ENCODE assay signal across 11 mouse cellular contexts in the genomic region with DNA sequence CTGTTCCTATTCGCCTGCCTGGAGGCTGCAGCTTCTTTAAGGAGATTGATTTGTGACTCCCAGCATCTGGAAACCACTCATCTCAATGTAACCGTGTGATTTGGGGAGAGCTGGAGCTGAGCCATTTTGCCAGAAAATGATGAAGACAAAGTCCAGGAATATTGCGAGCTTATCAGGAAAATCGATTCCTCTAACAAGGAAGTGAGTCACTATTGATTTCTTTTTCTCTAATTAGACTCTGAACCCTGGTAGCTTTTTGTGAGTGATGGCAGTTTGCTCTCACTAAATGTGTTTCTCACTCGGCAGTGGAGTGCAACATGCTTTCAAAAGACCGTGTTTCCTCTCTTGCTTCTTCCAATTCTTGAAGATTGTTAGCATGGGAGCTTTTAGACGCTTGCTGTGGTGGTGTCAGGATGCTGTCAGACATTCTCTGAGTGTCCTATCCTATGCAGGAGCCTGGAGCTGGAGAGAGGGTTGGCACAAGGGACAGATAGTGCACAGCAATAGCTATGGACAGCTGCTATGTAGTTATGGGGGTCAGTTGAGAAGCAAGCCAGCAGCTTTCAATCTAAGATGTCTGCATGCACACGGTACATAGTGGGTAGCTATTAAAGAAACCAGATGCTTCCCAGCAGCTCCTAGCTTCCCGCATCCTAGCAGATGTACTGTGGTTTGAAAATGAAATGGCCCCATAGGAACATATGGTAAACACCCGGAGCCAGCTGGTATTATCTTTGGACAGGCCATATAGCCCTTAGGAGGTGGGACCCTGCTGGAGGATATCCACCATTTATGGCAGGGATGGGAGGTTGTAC. TPM values are rescaled to one million over a fixed set of nuclear protein-coding genes. Genes with fewer than 3 reads are reported as not detected.
DNase-seq lines count a peak whose midpoint lies in the region; ATAC-seq and TF ChIP-seq lines count a peak whose summit lies in the region.
"Had no signal": no experiment of that assay in that cellular context is flagged by ENCODE, and none has a peak within 500 bp of the region (broad histone marks: within the 10 kb centered on the region; RNA-seq: fewer than 3 reads in every experiment).

No protein-coding gene starts in this region.

- no peaks in the 10 kb centered on the region for H3K9me3 ChIP-seq in midbrain, embryonic 11.5 days (ENCODE audit: control insufficient read depth, low read length)
- H3K9me3 ChIP-seq in midbrain, embryonic 16.5 days (replicated peaks; ENCODE audit: control insufficient read depth, low read length, poor library complexity, severe bottlenecking), result no peaks in the 10 kb centered on the region
- no peaks in the 10 kb centered on the region for H3K9me3 ChIP-seq in intestine, postnatal 0 days (ENCODE audit: control insufficient read depth)
- H3K9me3 ChIP-seq in neural tube, embryonic 14.5 days (ENCODE audit: control insufficient read depth, low read length), result no peaks in the 10 kb centered on the region
- no peaks in the 10 kb centered on the region for H3K9me3 ChIP-seq in kidney, embryonic 16.5 days (ENCODE audit: low read length)
- H3K9me3 ChIP-seq: forebrain, embryonic 15.5 days had no signal

- H3K4me2 ChIP-seq in midbrain, embryonic 11.5 days, result no peak overlapping the region
- H3K4me2 ChIP-seq in midbrain, embryonic 16.5 days (ENCODE audit: low read length), result no peak overlapping the region
- H3K4me2 ChIP-seq in intestine, postnatal 0 days (replicated peaks; ENCODE audit: low read depth), result peak overlapping the region; percentile 32; the same call in 1 of the 2 replicates
- no peak overlapping the region for H3K4me2 ChIP-seq in neural tube, embryonic 14.5 days (ENCODE audit: low read depth, low read length)
- no peak overlapping the region for H3K4me2 ChIP-seq in kidney, embryonic 16.5 days (replicated peaks; ENCODE audit: low read depth, low read length)
- H3K4me2 ChIP-seq: forebrain, embryonic 15.5 days had no signal

- ATAC-seq in midbrain, embryonic 11.5 days (ENCODE audit: low FRiP score), result no peak
- no peak for ATAC-seq in midbrain, embryonic 16.5 days
- ATAC-seq in intestine, postnatal 0 days, result peak; percentile 82
- peak; percentile 31; the same call in 1 of the 2 replicates for ATAC-seq in neural tube, embryonic 14.5 days (ENCODE audit: low read depth)
- no peak for ATAC-seq in kidney, embryonic 16.5 days (ENCODE audit: low FRiP score, low TSS enrichment)
- ATAC-seq: forebrain, embryonic 15.5 days had no signal

- H3K4me1 ChIP-seq in midbrain, embryonic 11.5 days (ENCODE audit: control insufficient read depth, insufficient read depth, low read length), result no peaks in the 10 kb centered on the region
- no peaks in the 10 kb centered on the region for H3K4me1 ChIP-seq in midbrain, embryonic 16.5 days (ENCODE audit: control insufficient read depth, insufficient read depth, low read length)
- H3K4me1 ChIP-seq in intestine, postnatal 0 days (replicated peaks; ENCODE audit: control insufficient read depth, insufficient read depth, low read length), result no peaks in the 10 kb centered on the region
- no peaks in the 10 kb centered on the region for H3K4me1 ChIP-seq in neural tube, embryonic 14.5 days (ENCODE audit: control insufficient read depth, insufficient read depth, low read length)
- no peaks in the 10 kb centered on the region for H3K4me1 ChIP-seq in kidney, embryonic 16.5 days (ENCODE audit: insufficient read depth, low read length)
- H3K4me1 ChIP-seq: forebrain, embryonic 15.5 days had no signal

- TF ChIP-seq CTCF in intestine, postnatal 0 days (IDR thresholded peaks at IDR 0.05; ENCODE audit: low read depth), result no peak

- H3K36me3 ChIP-seq in midbrain, embryonic 11.5 days (ENCODE audit: control insufficient read depth, insufficient read depth, low read length), result no peaks in the 10 kb centered on the region
- H3K36me3 ChIP-seq in midbrain, embryonic 16.5 days (ENCODE audit: control insufficient read depth, insufficient read depth, low read length), result no peaks in the 10 kb centered on the region
- no peaks in the 10 kb centered on the region for H3K36me3 ChIP-seq in intestine, postnatal 0 days (ENCODE audit: control insufficient read depth, insufficient read depth)
- H3K36me3 ChIP-seq in neural tube, embryonic 14.5 days (ENCODE audit: control insufficient read depth, insufficient read depth, low read length), result no peaks in the 10 kb centered on the region
- no peaks in the 10 kb centered on the region for H3K36me3 ChIP-seq in kidney, embryonic 16.5 days (ENCODE audit: insufficient read depth, low read length)
- H3K36me3 ChIP-seq: forebrain, embryonic 15.5 days had no signal

- H3K27ac ChIP-seq in midbrain, embryonic 11.5 days (ENCODE audit: low read depth, low read length), result no peak overlapping the region
- no peak overlapping the region for H3K27ac ChIP-seq in midbrain, embryonic 16.5 days (ENCODE audit: low read length)
- no peak overlapping the region; the same call in 1 of the 2 replicates for H3K27ac ChIP-seq in intestine, postnatal 0 days (ENCODE audit: low read depth, low read length)
- H3K27ac ChIP-seq in neural tube, embryonic 14.5 days (ENCODE audit: low read depth, low read length), result no peak overlapping the region
- H3K27ac ChIP-seq in kidney, embryonic 16.5 days (ENCODE audit: low read length), result no peak overlapping the region
- H3K27ac ChIP-seq: forebrain, embryonic 15.5 days; kidney, postnatal 0 days had no signal

- H3K27me3 ChIP-seq in midbrain, embryonic 11.5 days (ENCODE audit: control insufficient read depth, insufficient read depth, low read length), result no peaks in the 10 kb centered on the region
- no peaks in the 10 kb centered on the region for H3K27me3 ChIP-seq in midbrain, embryonic 16.5 days (ENCODE audit: control insufficient read depth, insufficient read depth, low read depth, low read length)
- no peaks in the 10 kb centered on the region for H3K27me3 ChIP-seq in intestine, postnatal 0 days (replicated peaks; ENCODE audit: control insufficient read depth, insufficient read depth, low read length)
- H3K27me3 ChIP-seq in neural tube, embryonic 14.5 days (ENCODE audit: control insufficient read depth, insufficient read depth, low read length), result no peaks in the 10 kb centered on the region
- no peaks in the 10 kb centered on the region for H3K27me3 ChIP-seq in kidney, embryonic 16.5 days (ENCODE audit: insufficient read depth, low read length)
- H3K27me3 ChIP-seq: forebrain, embryonic 15.5 days had no signal

- DNase-seq in cerebellum, postnatal 10 days, result peak; percentile 24 to 56
- no peak for DNase-seq in cerebellum, adult 9-11 months
- DNase-seq in midbrain, embryonic 11.5 days (ENCODE audit: low spot score, missing footprints), result peak; percentile 75
- DNase-seq in frontal cortex, adult 2 months (ENCODE audit: extremely low spot score in 1 of 2, low spot score in 1 of 2), result no peak
- DNase-seq: layer of hippocampus, postnatal 36 days had no signal

- H3K4me3 ChIP-seq in midbrain, embryonic 11.5 days (ENCODE audit: low read depth, low read length), result no peak overlapping the region
- no peak overlapping the region for H3K4me3 ChIP-seq in midbrain, embryonic 16.5 days (ENCODE audit: low read depth, low read length)
- H3K4me3 ChIP-seq in intestine, postnatal 0 days (ENCODE audit: low read depth, low read length), result no peak overlapping the region
- H3K4me3 ChIP-seq in neural tube, embryonic 14.5 days (ENCODE audit: low read depth, low read length), result no peak overlapping the region
- H3K4me3 ChIP-seq in kidney, embryonic 16.5 days (ENCODE audit: low read length), result no peak overlapping the region
- H3K4me3 ChIP-seq: forebrain, embryonic 15.5 days had no signal

- H3K9ac ChIP-seq in midbrain, embryonic 11.5 days (ENCODE audit: low read length), result no peak overlapping the region
- H3K9ac ChIP-seq in midbrain, embryonic 16.5 days (ENCODE audit: low read depth, low read length), result no peak overlapping the region
- H3K9ac ChIP-seq in intestine, postnatal 0 days (ENCODE audit: low read depth, low read length), result no peak overlapping the region
- no peak overlapping the region for H3K9ac ChIP-seq in neural tube, embryonic 14.5 days (replicated peaks; ENCODE audit: low read depth, low read length)
- H3K9ac ChIP-seq in kidney, embryonic 16.5 days (replicated peaks; ENCODE audit: low read length), result no peak overlapping the region
- H3K9ac ChIP-seq: forebrain, embryonic 15.5 days had no signal

- WGBS in midbrain, embryonic 11.5 days, result 81% methylated on average over 10 of the region's 10 CpGs
- WGBS in midbrain, embryonic 16.5 days, result 73% methylated on average over 10 of the region's 10 CpGs
- 42% methylated on average over 10 of the region's 10 CpGs for WGBS in intestine, postnatal 0 days
- 53% methylated on average over 10 of the region's 10 CpGs for WGBS in neural tube, embryonic 14.5 days
- 63% methylated on average over 10 of the region's 10 CpGs for WGBS in kidney, embryonic 16.5 days

RNA-seq across cellular contexts. Expression of a gene that starts 49.5 kb away (rescaled TPM):
- 0.34 and 0.69 TPM in 2 replicates for polyA plus RNA-seq in midbrain, embryonic 11.5 days (2014; fragmentation: Nextera tagmentation; extraction: Ambion mirVana)
- polyA plus RNA-seq in midbrain, embryonic 16.5 days (2015; fragmentation: Nextera tagmentation; extraction: Ambion mirVana), result 6.3 and 8.6 TPM in 2 replicates
- 1.7 and 1.8 TPM in 2 replicates for polyA plus RNA-seq in intestine, postnatal 0 days (2015; fragmentation: Nextera tagmentation; extraction: Ambion mirVana)
- polyA plus RNA-seq in neural tube, embryonic 14.5 days (2014; fragmentation: Nextera tagmentation; extraction: Ambion mirVana), result 7.2 and 10.5 TPM in 2 replicates
- polyA plus RNA-seq in kidney, embryonic 16.5 days (2015; fragmentation: Nextera tagmentation; extraction: Ambion mirVana), result 2.0 and 4.0 TPM in 2 replicates
- polyA plus RNA-seq in frontal cortex, adult 2 months (2012; rRNA removed), result 3.1 and 3.5 TPM in 2 replicates

Comparison
In these comparisons a context has a peak if more than half of its experiments do, and no peak if none do; other contexts are left out.
1. DNase-seq: peak in cerebellum, postnatal 10 days (2 of 2) and midbrain, embryonic 11.5 days (single experiment); none in cerebellum, adult 9-11 months (single experiment) and frontal cortex, adult 2 months (0 of 2).
2. ATAC-seq: peak in intestine, postnatal 0 days (single experiment) and neural tube, embryonic 14.5 days (single experiment); none in midbrain, embryonic 11.5 days (single experiment), midbrain, embryonic 16.5 days (single experiment) and kidney, embryonic 16.5 days (single experiment).